Mouse (Mus musculus): ENCODE results near the gene St8sia4.

GRCm38 (mm10) chr1:95610017-95610416, 57.4 kb downstream of the St8sia4 start:
- TF ChIP-seq CTCF (IDR thresholded peaks at IDR 0.05; ENCODE audit: low read depth, low read length), result no peak
- TF ChIP-seq GATA1 (IDR thresholded peaks at IDR 0.05; ENCODE audit: borderline replicate concordance, low read length), result no peak
- TF ChIP-seq POLR2AphosphoS5 (IDR thresholded peaks at IDR 0.05; ENCODE audit: insufficient replicate concordance, low read depth, low read length), result no peak
